Mouse (Mus musculus): Measurements from ENCODE around the gene Polr3k. TPM values are rescaled to one million over a fixed set of nuclear protein-coding genes. Genes with fewer than 3 reads are reported as not detected.
A peak's percentile ranks its signal among the peaks of the same experiment; 100 is the strongest.

The Polr3k gene
- polyA plus RNA-seq, 1 experiment, result 11.9 TPM

DNA sequence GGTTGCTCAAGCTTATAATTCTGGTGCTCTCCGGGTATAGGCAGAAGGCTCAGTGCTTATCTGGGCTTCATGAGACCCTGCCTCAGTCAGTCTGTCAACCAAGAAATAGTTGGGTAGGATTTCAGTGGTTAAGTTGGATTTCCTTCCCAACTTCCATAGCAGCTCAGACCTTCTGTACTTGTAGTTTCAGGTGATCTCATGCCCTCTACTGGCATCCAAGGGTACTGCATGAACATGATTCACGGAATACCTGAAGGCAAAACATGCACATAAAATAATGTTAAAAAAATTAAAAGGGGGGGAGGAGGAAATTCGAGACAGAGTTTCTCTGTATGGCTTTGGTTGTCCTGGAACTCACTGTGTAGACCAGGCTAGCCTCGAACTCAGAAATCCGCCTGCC, 2.8 kb downstream of the Polr3k start:
- H3K27ac ChIP-seq (ENCODE audit: control insufficient read depth, insufficient read depth, low read depth, low read length, poor library complexity), result no peak overlapping the region
- H3K4me3 ChIP-seq (replicated peaks; ENCODE audit: control insufficient read depth, low read depth, low read length), result no peak overlapping the region
- WGBS, result 47% methylated on average over 5 of the region's 5 CpGs
- H3K4me1 ChIP-seq (ENCODE audit: control insufficient read depth, insufficient read depth, low read length), result no peaks in the 10 kb centered on the region; the same call in 1 of the 2 replicates
- TF ChIP-seq POLR2A (IDR thresholded peaks at IDR 0.05; ENCODE audit: borderline replicate concordance, control insufficient read depth, low read depth, low read length), result no peak
- TF ChIP-seq CTCF (IDR thresholded peaks at IDR 0.05; ENCODE audit: control insufficient read depth, insufficient read depth, low read length), result peak; percentile 47

DNA sequence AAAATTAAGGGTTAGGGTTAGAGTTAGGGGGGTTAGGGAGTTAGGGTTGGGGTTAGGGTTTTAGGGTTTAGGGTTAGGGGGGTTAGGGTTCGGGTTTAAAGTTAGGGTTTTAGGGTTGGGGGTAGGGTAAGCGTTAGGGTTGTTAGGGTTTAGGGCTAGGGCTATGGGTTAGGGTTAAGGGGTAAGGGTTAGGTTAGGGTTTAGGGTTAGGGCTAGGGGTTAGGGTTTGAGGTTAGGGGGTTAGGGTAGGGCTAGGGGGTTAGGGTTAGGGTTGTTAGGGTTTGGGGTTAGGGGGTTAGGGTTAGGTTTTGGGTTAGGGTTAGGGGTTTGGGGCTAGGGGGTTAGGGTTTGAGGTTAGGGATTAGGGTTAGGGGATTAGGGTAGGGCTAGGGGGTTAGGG, 6.9 kb downstream of the Polr3k start:
- Histone ChIP-seq H3K4me1 (ENCODE audit: control insufficient read depth, insufficient read depth, low read length) (no peaks in the 10 kb centered on the region), H3K4me3 (replicated peaks; ENCODE audit: control insufficient read depth, low read depth, low read length) (no peak overlapping the region), H3K27ac (ENCODE audit: control insufficient read depth, insufficient read depth, low read depth, low read length, poor library complexity) (no peak overlapping the region)
- TF ChIP-seq CTCF (IDR thresholded peaks at IDR 0.05; ENCODE audit: control insufficient read depth, insufficient read depth, low read length), result no peak
- TF ChIP-seq POLR2A (IDR thresholded peaks at IDR 0.05; ENCODE audit: borderline replicate concordance, control insufficient read depth, low read depth, low read length), result no peak
- WGBS, result 90% methylated on average over 2 of the region's 2 CpGs

DNA sequence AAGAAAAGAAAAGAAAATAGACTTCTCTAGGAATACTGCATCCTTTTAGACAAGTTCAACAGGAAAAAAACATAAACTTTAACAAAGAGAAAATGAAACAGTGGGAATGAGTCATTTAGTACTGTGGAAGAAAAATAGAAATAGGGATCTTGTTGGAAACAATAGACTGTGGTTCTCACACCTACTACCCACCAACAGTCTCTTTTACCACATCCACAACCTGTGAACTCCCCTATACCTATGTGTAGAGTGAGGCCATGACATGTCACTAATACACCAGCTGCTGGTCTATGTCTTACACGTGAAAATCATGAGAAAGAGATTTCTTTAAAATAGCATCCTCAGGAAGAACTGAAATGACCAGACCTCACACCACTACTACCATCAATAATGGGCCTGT, 14.8 kb downstream of the Polr3k start:
- Histone ChIP-seq H3K4me1 (ENCODE audit: control insufficient read depth, insufficient read depth, low read length) (no peaks in the 10 kb centered on the region), H3K27ac (ENCODE audit: control insufficient read depth, insufficient read depth, low read depth, low read length, poor library complexity) (no peak overlapping the region), H3K4me3 (replicated peaks; ENCODE audit: control insufficient read depth, low read depth, low read length) (no peak overlapping the region)
- TF ChIP-seq POLR2A (IDR thresholded peaks at IDR 0.05; ENCODE audit: borderline replicate concordance, control insufficient read depth, low read depth, low read length), result no peak
- no peak for TF ChIP-seq CTCF (IDR thresholded peaks at IDR 0.05; ENCODE audit: control insufficient read depth, insufficient read depth, low read length)
- 45% methylated on average over 1 of the region's 1 CpGs for WGBS

DNA sequence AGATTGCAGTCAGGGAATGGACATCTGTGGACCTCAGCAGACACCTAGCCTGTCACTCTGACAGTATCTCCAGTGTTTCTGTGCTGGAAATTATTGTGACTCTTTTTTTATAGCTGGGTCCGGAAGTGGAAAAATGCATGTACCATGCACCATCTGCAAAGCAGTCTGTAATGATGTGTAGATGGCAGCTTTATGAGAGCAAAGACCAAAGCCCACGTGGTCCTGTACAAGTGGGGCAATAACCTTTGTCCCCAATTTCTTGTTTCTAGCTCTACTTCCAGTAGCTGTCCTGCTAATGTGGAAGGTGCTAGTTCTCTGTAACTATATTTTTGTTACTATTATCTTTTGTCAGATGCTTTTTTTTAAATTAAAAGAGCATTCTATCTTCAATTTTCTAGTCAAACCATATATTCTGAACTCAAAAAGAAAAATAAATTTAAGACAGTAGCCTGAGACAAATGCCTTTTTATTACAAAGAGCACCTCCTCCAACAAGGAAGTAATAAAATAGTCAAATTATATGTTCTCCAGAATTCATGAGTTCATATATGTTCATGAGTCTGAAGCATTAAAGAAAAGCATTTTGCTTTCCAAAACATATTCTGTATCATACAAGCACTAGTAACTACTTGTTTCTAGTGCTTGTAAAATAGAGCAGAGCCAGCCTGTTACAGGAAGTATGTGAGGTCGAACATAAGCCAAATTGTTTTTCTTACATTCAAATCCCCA, 19.0 kb downstream of the Polr3k start:
- 68% methylated on average over 3 of the region's 3 CpGs for WGBS
- no peaks in the 10 kb centered on the region for H3K4me1 ChIP-seq (ENCODE audit: control insufficient read depth, insufficient read depth, low read length)
- H3K4me3 ChIP-seq (replicated peaks; ENCODE audit: control insufficient read depth, low read depth, low read length), result no peak overlapping the region
- H3K27ac ChIP-seq (ENCODE audit: control insufficient read depth, insufficient read depth, low read depth, low read length, poor library complexity), result no peak overlapping the region
- TF ChIP-seq POLR2A (IDR thresholded peaks at IDR 0.05; ENCODE audit: borderline replicate concordance, control insufficient read depth, low read depth, low read length), result no peak
- no peak for TF ChIP-seq CTCF (IDR thresholded peaks at IDR 0.05; ENCODE audit: control insufficient read depth, insufficient read depth, low read length)

DNA sequence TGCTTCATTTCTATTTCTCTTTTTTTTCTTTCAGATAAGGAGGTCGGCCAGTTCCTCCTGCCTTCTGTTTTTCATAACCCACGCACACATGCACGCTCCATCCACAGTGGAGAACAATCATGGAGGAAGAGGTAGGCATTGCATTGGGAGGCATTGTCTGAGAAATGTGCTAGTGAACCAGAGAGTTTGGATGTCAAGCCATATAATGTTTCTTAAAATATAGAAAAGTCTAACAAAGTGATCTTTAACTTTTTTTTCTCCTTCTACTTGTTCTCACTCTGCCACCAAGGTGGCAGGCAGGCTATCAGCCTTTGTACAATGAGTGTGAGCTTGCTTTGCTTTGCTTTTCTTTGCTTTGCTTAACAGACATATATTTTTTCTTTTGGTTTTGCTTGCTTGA, 53.7 kb downstream of the Polr3k start:
- Histone ChIP-seq H3K27ac (ENCODE audit: control insufficient read depth, insufficient read depth, low read depth, low read length, poor library complexity) (no peak overlapping the region), H3K4me1 (ENCODE audit: control insufficient read depth, insufficient read depth, low read length) (no peaks in the 10 kb centered on the region), H3K4me3 (replicated peaks; ENCODE audit: control insufficient read depth, low read depth, low read length) (no peak overlapping the region)
- 45% methylated on average over 3 of the region's 3 CpGs for WGBS
- no peak for TF ChIP-seq CTCF (IDR thresholded peaks at IDR 0.05; ENCODE audit: control insufficient read depth, insufficient read depth, low read length)
- TF ChIP-seq POLR2A (IDR thresholded peaks at IDR 0.05; ENCODE audit: borderline replicate concordance, control insufficient read depth, low read depth, low read length), result no peak

DNA sequence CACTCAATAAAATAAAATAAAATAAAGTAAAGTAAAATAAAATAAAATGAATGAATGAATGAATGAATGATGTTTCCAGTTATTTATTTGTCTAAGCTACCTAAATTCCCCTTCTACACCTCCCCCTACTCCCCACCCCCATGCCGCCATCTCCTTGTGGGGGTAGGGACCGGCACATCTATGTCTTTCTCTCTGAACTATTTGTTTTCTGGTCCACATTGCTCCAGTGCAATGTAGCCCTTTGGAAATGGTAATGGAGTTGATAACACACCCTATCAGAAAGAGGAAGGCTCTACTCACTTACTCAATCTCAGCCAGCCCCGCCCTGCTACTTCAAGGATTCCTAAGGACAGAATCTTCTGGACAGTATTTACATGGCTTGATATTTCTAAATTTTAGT, 54.4 kb downstream of the Polr3k start:
- Histone ChIP-seq H3K4me3 (replicated peaks; ENCODE audit: control insufficient read depth, low read depth, low read length) (no peak overlapping the region), H3K4me1 (ENCODE audit: control insufficient read depth, insufficient read depth, low read length) (no peaks in the 10 kb centered on the region), H3K27ac (ENCODE audit: control insufficient read depth, insufficient read depth, low read depth, low read length, poor library complexity) (no peak overlapping the region)
- WGBS, result 49% methylated on average over 3 of the region's 3 CpGs
- TF ChIP-seq CTCF (IDR thresholded peaks at IDR 0.05; ENCODE audit: control insufficient read depth, insufficient read depth, low read length), result no peak
- TF ChIP-seq POLR2A (IDR thresholded peaks at IDR 0.05; ENCODE audit: borderline replicate concordance, control insufficient read depth, low read depth, low read length), result no peak

Other genes starting within 250 kb of the Polr3k start
- not detected in 2 replicates for gene Gm29797, start 207.3 kb upstream of the Polr3k start, polyA plus RNA-seq (2011; ENCODE audit: insufficient read depth, insufficient read length, low replicate concordance, missing spikeins)
- 7.4 and 7.5 TPM in 2 replicates for gene Sox18, start 192.7 kb upstream of the Polr3k start, polyA plus RNA-seq (2011; ENCODE audit: insufficient read depth, insufficient read length, low replicate concordance, missing spikeins)
- gene Tcea2, start 184.0 kb upstream of the Polr3k start, polyA plus RNA-seq (2011; ENCODE audit: insufficient read depth, insufficient read length, low replicate concordance, missing spikeins), result 20.0 and 20.3 TPM in 2 replicates
- 57.1 and 170 TPM in 2 replicates for gene Rgs19, start 170.4 kb upstream of the Polr3k start, polyA plus RNA-seq (2011; ENCODE audit: insufficient read depth, insufficient read length, low replicate concordance, missing spikeins)
- gene Lkaaear1, start 165.9 kb upstream of the Polr3k start, polyA plus RNA-seq (2011; ENCODE audit: insufficient read depth, insufficient read length, low replicate concordance, missing spikeins), result not detected in 2 replicates
- gene Oprl1, start 149.3 kb upstream of the Polr3k start, polyA plus RNA-seq (2011; ENCODE audit: insufficient read depth, insufficient read length, low replicate concordance, missing spikeins), result 2.1 TPM in 1 of 2 replicates, not detected in the other
- not detected in 2 replicates for gene Myt1, start 101.0 kb upstream of the Polr3k start, polyA plus RNA-seq (2011; ENCODE audit: insufficient read depth, insufficient read length, low replicate concordance, missing spikeins)
- 9.9 and 11.2 TPM in 2 replicates for gene Pcmtd2, start 26.5 kb upstream of the Polr3k start, polyA plus RNA-seq (2011; ENCODE audit: insufficient read depth, insufficient read length, low replicate concordance, missing spikeins)
- not detected in 2 replicates for gene Gm14496, start 126.8 kb downstream of the Polr3k start, polyA plus RNA-seq (2011; ENCODE audit: insufficient read depth, insufficient read length, low replicate concordance, missing spikeins)